12 mouse cellular contexts compared by ENCODE assay signal in the genomic region with DNA sequence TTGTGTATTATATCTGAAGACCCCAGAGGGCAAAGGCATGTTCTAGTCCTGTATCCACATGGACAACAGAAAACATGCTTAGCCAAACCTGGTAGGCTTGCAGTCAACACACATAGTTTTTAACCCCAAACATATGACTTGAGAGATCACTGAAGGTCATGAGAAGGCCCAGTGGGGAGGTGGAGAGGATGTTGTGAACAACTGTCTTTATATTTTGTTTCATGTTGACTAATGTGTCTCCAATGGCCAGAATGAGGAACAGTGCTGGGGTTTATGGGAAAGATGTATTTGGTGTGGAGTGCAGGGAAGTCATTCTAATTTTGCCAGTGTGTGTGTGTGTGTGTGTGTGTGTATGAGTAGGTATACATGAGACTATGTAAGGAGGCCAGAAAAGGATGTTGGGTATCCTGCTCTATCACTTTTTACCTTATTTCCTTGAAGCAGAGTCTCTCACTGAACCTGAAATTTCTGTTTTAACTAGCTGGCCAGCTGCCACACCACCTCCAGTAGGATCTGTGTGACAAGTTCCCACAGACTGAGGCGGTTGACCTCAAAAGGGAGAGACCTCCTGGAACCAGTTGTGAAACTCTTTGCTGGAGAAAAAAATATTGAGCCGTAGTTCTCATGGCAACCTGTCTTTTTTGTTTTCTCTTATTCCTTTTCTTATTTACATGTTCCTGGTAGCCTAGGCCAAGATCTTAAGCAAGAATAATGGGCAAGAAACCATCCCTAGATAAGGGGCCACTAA. TPM values are rescaled to one million over a fixed set of nuclear protein-coding genes. Genes with fewer than 3 reads are reported as not detected.
DNase-seq lines count a peak whose midpoint lies in the region; ATAC-seq lines count a peak whose summit lies in the region.
"Had no signal": no experiment of that assay in that cellular context is flagged by ENCODE, and none has a peak within 500 bp of the region (broad histone marks: within the 10 kb centered on the region; RNA-seq: fewer than 3 reads in every experiment).

No protein-coding gene starts in this region.

- DNase-seq in adrenal gland, adult 2 months = peak; percentile 66
- DNase-seq in adrenal gland, postnatal 25 days = no peak
- peak; percentile 38 for DNase-seq in liver, embryonic 11.5 days (ENCODE audit: low spot score)
- peak; percentile 5 to 19 for DNase-seq in heart, postnatal 14 days
- peak; percentile 15 for DNase-seq in ovary, postnatal 14 days (ENCODE audit: low spot score)
- DNase-seq in cerebellum, adult 11-12 months = no peak
- DNase-seq in left cerebral cortex, adult 11 months (ENCODE audit: low spot score) = no peak

- H3K27me3 ChIP-seq in liver, embryonic 11.5 days (replicated peaks; ENCODE audit: control insufficient read depth, insufficient read depth, low read length) = no peaks in the 10 kb centered on the region
- H3K27me3 ChIP-seq in liver, embryonic 12.5 days (replicated peaks) = no peaks in the 10 kb centered on the region
- H3K27me3 ChIP-seq: limb, embryonic 12.5 days; Patski had no signal

- 57% methylated on average over 2 of the region's 2 CpGs for WGBS in liver, embryonic 11.5 days
- WGBS in liver, embryonic 12.5 days (ENCODE audit: insufficient replicate concordance) = 48% methylated on average over 2 of the region's 2 CpGs

- no peak overlapping the region for H3K27ac ChIP-seq in liver, embryonic 11.5 days (ENCODE audit: low read depth, low read length)
- H3K27ac ChIP-seq in liver, embryonic 12.5 days = no peak overlapping the region
- H3K27ac ChIP-seq: limb, embryonic 12.5 days had no signal

- no peak overlapping the region for H3K9ac ChIP-seq in liver, embryonic 11.5 days (ENCODE audit: low read depth, low read length)
- no peak overlapping the region for H3K9ac ChIP-seq in liver, embryonic 12.5 days
- H3K9ac ChIP-seq: limb, embryonic 12.5 days had no signal

- ATAC-seq in liver, embryonic 11.5 days (replicated peaks; ENCODE audit: low FRiP score) = no peak
- ATAC-seq in liver, embryonic 12.5 days = no peak
- ATAC-seq: Patski had no signal

- intact Hi-C loops in heart, postnatal 14 days (cut with DNase I) = no loop called here

- no peak overlapping the region for H3K4me3 ChIP-seq in liver, embryonic 11.5 days (ENCODE audit: low read depth, low read length)
- H3K4me3 ChIP-seq in liver, embryonic 12.5 days = no peak overlapping the region
- H3K4me3 ChIP-seq: limb, embryonic 12.5 days had no signal

- no peaks in the 10 kb centered on the region for H3K36me3 ChIP-seq in liver, embryonic 11.5 days (ENCODE audit: control insufficient read depth, insufficient read depth, low read length)
- no peaks in the 10 kb centered on the region for H3K36me3 ChIP-seq in liver, embryonic 12.5 days
- H3K36me3 ChIP-seq: limb, embryonic 12.5 days had no signal

- H3K9me3 ChIP-seq in liver, embryonic 11.5 days (ENCODE audit: control insufficient read depth, low read length) = peaks cover 41% of the 10 kb centered on the region
- H3K9me3 ChIP-seq in liver, embryonic 12.5 days (replicated peaks) = peaks cover 32% of the 10 kb centered on the region

- no peak overlapping the region for H3K4me2 ChIP-seq in liver, embryonic 11.5 days
- no peak overlapping the region for H3K4me2 ChIP-seq in liver, embryonic 12.5 days
- H3K4me2 ChIP-seq: limb, embryonic 12.5 days had no signal

- no peaks in the 10 kb centered on the region for H3K4me1 ChIP-seq in liver, embryonic 11.5 days (replicated peaks; ENCODE audit: control insufficient read depth, insufficient read depth, low read length)
- H3K4me1 ChIP-seq in liver, embryonic 12.5 days = no peaks in the 10 kb centered on the region
- H3K4me1 ChIP-seq: limb, embryonic 12.5 days had no signal

RNA-seq across cellular contexts. Expression of gene Mroh2a, which starts 2.6 kb away (rescaled TPM):
- under 1 TPM in 1 of 2 experiments, not detected in 1; 0.10 TPM for total RNA-seq in adrenal gland, adult 2 months (2021)
- 0.03 and 0.17 TPM in 2 replicates for polyA plus RNA-seq in adrenal gland, adult 2 months (2012; rRNA removed)
- total RNA-seq in adrenal gland, postnatal 25 days (2021) = 0.33 TPM in 1 of 2 replicates, not detected in the other
- polyA plus RNA-seq in liver, embryonic 11.5 days (2014; fragmentation: Nextera tagmentation; extraction: Ambion mirVana) = 1.3 and 1.5 TPM in 2 replicates
- 0.46 and 0.61 TPM in 2 replicates for polyA plus RNA-seq in liver, embryonic 12.5 days (2016; fragmentation: Nextera tagmentation; extraction: Ambion mirVana)
- under 1 TPM; 0.07 to 0.15 TPM for total RNA-seq in heart, postnatal 14 days (2021)

RNA-seq across cellular contexts. Expression of gene Ugt1a1, which starts 12.4 kb away (rescaled TPM):
- 10 to 100 TPM in 1 of 2 experiments, not detected in 1; 53.5 TPM for total RNA-seq in adrenal gland, adult 2 months (2021)
- polyA plus RNA-seq in adrenal gland, adult 2 months (2012; rRNA removed) = 4.0 and 9.7 TPM in 2 replicates
- 27.4 and 28.3 TPM in 2 replicates for total RNA-seq in adrenal gland, postnatal 25 days (2021)
- 0.14 TPM in 1 of 2 replicates, not detected in the other for polyA plus RNA-seq in liver, embryonic 11.5 days (2014; fragmentation: Nextera tagmentation; extraction: Ambion mirVana)
- polyA plus RNA-seq in liver, embryonic 12.5 days (2016; fragmentation: Nextera tagmentation; extraction: Ambion mirVana) = not detected in 2 replicates
- total RNA-seq in heart, postnatal 14 days (2021) = not detected
- polyA plus RNA-seq: embryonic facial prominence, embryonic 11.5 days; limb, embryonic 12.5 days had no signal

RNA-seq across cellular contexts. Expression of gene Dnajb3, which starts 18.6 kb away (rescaled TPM):
- total RNA-seq in adrenal gland, adult 2 months (2021) = 1 to 10 TPM; 1.8 to 3.7 TPM
- polyA plus RNA-seq in adrenal gland, adult 2 months (2012; rRNA removed) = 3.1 and 3.9 TPM in 2 replicates
- 3.4 and 5.9 TPM in 2 replicates for total RNA-seq in adrenal gland, postnatal 25 days (2021)
- 7.9 and 10.4 TPM in 2 replicates for polyA plus RNA-seq in liver, embryonic 11.5 days (2014; fragmentation: Nextera tagmentation; extraction: Ambion mirVana)
- 11.9 and 13.8 TPM in 2 replicates for polyA plus RNA-seq in liver, embryonic 12.5 days (2016; fragmentation: Nextera tagmentation; extraction: Ambion mirVana)
- total RNA-seq in heart, postnatal 14 days (2021) = under 1 TPM; 0.45 to 0.56 TPM
- total RNA-seq: neutrophil, adult 5-6 weeks had no signal
- polyA plus RNA-seq: Patski had no signal

RNA-seq across cellular contexts. Expression of gene Ugt1a2, which starts 23.8 kb away (rescaled TPM):
- under 1 TPM in 1 of 2 experiments, not detected in 1; 0.29 TPM for total RNA-seq in adrenal gland, adult 2 months (2021)
- polyA plus RNA-seq in adrenal gland, adult 2 months (2012; rRNA removed) = not detected in 2 replicates
- 0.21 TPM in 1 of 2 replicates, not detected in the other for total RNA-seq in adrenal gland, postnatal 25 days (2021)
- not detected in 2 replicates for polyA plus RNA-seq in liver, embryonic 11.5 days (2014; fragmentation: Nextera tagmentation; extraction: Ambion mirVana)
- not detected in 2 replicates for polyA plus RNA-seq in liver, embryonic 12.5 days (2016; fragmentation: Nextera tagmentation; extraction: Ambion mirVana)
- not detected for total RNA-seq in heart, postnatal 14 days (2021)
- polyA plus RNA-seq: embryonic facial prominence, embryonic 11.5 days; limb, embryonic 12.5 days had no signal

RNA-seq across cellular contexts. Expression of gene Hjurp, which starts 53.2 kb away (rescaled TPM):
- 10 to 100 TPM; 24.7 to 25.5 TPM for total RNA-seq in adrenal gland, adult 2 months (2021)
- polyA plus RNA-seq in adrenal gland, adult 2 months (2012; rRNA removed) = 13.6 and 17.5 TPM in 2 replicates
- total RNA-seq in adrenal gland, postnatal 25 days (2021) = 58.4 and 64.0 TPM in 2 replicates
- polyA plus RNA-seq in liver, embryonic 11.5 days (2014; fragmentation: Nextera tagmentation; extraction: Ambion mirVana) = 146 and 168 TPM in 2 replicates
- polyA plus RNA-seq in liver, embryonic 12.5 days (2016; fragmentation: Nextera tagmentation; extraction: Ambion mirVana) = 104 and 106 TPM in 2 replicates
- 10 to 100 TPM; 25.4 to 32.1 TPM for total RNA-seq in heart, postnatal 14 days (2021)

Comparison
In these comparisons a context has a peak if more than half of its experiments do, and no peak if none do; other contexts are left out.
1. DNase-seq: peak in adrenal gland, adult 2 months (single experiment), liver, embryonic 11.5 days (single experiment), heart, postnatal 14 days (2 of 2) and ovary, postnatal 14 days (single experiment); none in adrenal gland, postnatal 25 days (single experiment), cerebellum, adult 11-12 months (single experiment) and left cerebral cortex, adult 11 months (single experiment).